Mouse (Mus musculus): ENCODE measurements at regions not wholly inside any gene's neighbourhood (a gene's known extent, or its start where the extent isn't known, plus 50 kb on each side); places are given as distances from the start of the nearest gene placed in this dataset.
A peak's percentile ranks its signal among the peaks of the same experiment; 100 is the strongest.

GRCm38 (mm10) chr3:140057962-140058631 is 852.6 kb downstream of the Stpg2 start:
- DNase-seq (ENCODE audit: low read depth, low spot score): no peak

- DNase-seq (ENCODE audit: low read depth, low spot score): no peak
Measured at GRCm38 (mm10) chr3:140059102-140059501, 853.6 kb downstream of the Stpg2 start.

GRCm38 (mm10) chr3:140059522-140060110 is 854.1 kb downstream of the Stpg2 start:
- DNase-seq (ENCODE audit: low read depth, low spot score): no peak

- DNase-seq (ENCODE audit: low read depth, low spot score): no peak
Measured at GRCm38 (mm10) chr3:140061769-140062381, 856.4 kb downstream of the Stpg2 start.

GRCm38 (mm10) chr3:140062880-140063279 is 857.4 kb downstream of the Stpg2 start:
- DNase-seq (ENCODE audit: low read depth, low spot score): no peak

- DNase-seq (ENCODE audit: low read depth, low spot score): no peak
Measured at GRCm38 (mm10) chr3:140084333-140084732, 878.8 kb downstream of the Stpg2 start.

GRCm38 (mm10) chr3:140085385-140085784 is 879.9 kb downstream of the Stpg2 start:
- DNase-seq (ENCODE audit: low read depth, low spot score): no peak

GRCm38 (mm10) chr3:140088019-140088418 is 882.5 kb downstream of the Stpg2 start:
- DNase-seq (ENCODE audit: low read depth, low spot score): no peak

GRCm38 (mm10) chr3:140091900-140092299 is 886.4 kb downstream of the Stpg2 start:
- no peak for DNase-seq (ENCODE audit: low read depth, low spot score)

GRCm38 (mm10) chr3:140096854-140097540 is 891.5 kb downstream of the Stpg2 start:
- no peak for DNase-seq (ENCODE audit: low read depth, low spot score)

- no peak for DNase-seq (ENCODE audit: low read depth, low spot score)
Measured at GRCm38 (mm10) chr3:140109401-140109800, 903.9 kb downstream of the Stpg2 start.

GRCm38 (mm10) chr3:140111414-140112172 is 906.1 kb downstream of the Stpg2 start:
- DNase-seq (ENCODE audit: low read depth, low spot score): no peak

GRCm38 (mm10) chr3:140115116-140115515 is 909.6 kb downstream of the Stpg2 start:
- no peak for DNase-seq (ENCODE audit: low read depth, low spot score)

GRCm38 (mm10) chr3:140127310-140127709 is 921.8 kb downstream of the Stpg2 start:
- no peak for DNase-seq (ENCODE audit: low read depth, low spot score)

GRCm38 (mm10) chr3:140129065-140129778 is 923.7 kb downstream of the Stpg2 start:
- DNase-seq (ENCODE audit: low read depth, low spot score): peak; percentile 14

- DNase-seq (ENCODE audit: low read depth, low spot score): no peak
Measured at GRCm38 (mm10) chr3:140143900-140144299, 938.4 kb downstream of the Stpg2 start.

- DNase-seq (ENCODE audit: low read depth, low spot score): no peak
Measured at GRCm38 (mm10) chr3:140147158-140147933, 941.9 kb downstream of the Stpg2 start.

- no peak for DNase-seq (ENCODE audit: low read depth, low spot score)
Measured at GRCm38 (mm10) chr3:140150530-140150951, 945.0 kb downstream of the Stpg2 start.

GRCm38 (mm10) chr3:140179471-140179870 is 974.0 kb downstream of the Stpg2 start:
- DNase-seq (ENCODE audit: low read depth, low spot score): no peak

GRCm38 (mm10) chr3:140182690-140183089 is 977.2 kb downstream of the Stpg2 start:
- DNase-seq (ENCODE audit: low read depth, low spot score): no peak
